Mouse (Mus musculus): ENCODE results near the gene Slc9a9.

DNA sequence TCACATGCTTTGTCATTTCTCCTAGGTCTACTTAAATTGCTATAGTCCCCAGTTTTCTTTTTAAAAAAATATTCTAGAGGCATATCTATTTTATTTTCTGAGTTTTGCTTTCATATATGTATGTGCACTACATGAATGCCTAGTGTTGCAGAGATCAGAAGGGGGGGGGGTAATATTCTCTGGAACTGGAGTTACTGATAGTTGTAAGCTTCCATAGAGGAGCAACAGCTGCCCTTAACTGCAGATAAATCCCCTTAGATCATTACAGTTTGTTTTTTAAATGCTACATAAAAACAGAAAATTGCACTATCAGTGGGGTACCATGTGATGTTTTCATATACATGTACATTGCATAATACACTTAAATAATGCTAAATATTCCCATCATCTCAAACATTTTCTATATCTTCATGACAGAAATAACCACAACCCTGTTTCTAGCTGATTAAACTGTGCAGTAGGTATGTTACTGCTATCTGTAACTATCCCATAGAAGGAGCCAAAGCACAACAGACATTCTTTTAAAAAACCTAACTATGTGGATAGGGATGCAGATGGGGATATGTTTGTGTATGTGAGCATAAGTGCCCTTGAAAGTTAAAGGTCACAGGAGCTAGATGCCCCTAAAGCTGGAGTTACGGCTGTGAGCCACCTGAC, 17.6 kb downstream of the Slc9a9 start:
- TF ChIP-seq POLR2A (IDR thresholded peaks at IDR 0.05; ENCODE audit: borderline replicate concordance, extremely low read depth, low read depth, low read length) (no peak), CTCF (IDR thresholded peaks at IDR 0.05; ENCODE audit: insufficient read depth, low read length) (no peak)
